Mouse (Mus musculus): ENCODE results near the gene Cant1.

Gene Cant1

DNA sequence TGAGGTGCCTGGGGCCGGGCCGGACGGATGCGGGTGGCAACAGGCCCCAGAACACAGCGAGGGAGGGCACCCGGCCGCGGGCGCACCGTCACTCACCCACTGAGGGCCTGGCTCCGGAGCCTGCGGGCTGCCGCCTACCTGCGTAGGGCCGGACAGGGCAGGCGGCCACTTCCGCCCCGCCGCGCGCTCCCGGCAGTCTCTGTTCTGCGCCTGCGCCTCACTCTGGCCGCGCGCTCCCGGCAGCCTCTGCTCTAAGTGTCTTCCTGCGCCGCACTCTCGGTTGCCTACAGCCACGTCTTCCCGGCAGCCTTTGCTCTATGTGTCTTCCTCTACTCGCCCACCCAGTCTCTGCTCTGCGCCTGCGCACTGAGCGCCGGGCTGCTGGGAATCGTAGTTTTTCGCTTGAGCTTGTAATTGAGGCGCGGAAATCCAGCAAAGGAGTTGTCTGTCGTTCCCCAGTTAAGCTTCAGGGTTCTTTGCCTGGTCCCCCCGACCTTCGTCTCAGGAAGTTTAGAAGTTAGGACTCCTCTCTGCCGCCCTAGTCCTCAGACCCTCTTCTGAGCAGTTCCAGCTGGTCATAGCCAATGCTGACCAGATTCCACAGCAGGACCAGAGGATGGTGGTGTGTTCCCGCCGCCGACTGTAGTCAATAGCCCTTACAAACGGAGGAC lies at the start of gene Cant1:
Gene Cant1 (minus strand): TSS at position 253 of the 671 bp plus-strand sequence.
- Histone ChIP-seq H3K27me3 (ENCODE audit: control insufficient read depth, insufficient read depth, low read length, poor library complexity, severe bottlenecking) (no peaks in the 10 kb centered on the region), H3K36me3 (ENCODE audit: control insufficient read depth, insufficient read depth, low read length, poor library complexity, severe bottlenecking) (peaks cover 4% of the 10 kb centered on the region; the same call in 1 of the 2 replicates)
- peak; percentile 99 for DNase-seq (ENCODE audit: low read depth, low spot score)

DNA sequence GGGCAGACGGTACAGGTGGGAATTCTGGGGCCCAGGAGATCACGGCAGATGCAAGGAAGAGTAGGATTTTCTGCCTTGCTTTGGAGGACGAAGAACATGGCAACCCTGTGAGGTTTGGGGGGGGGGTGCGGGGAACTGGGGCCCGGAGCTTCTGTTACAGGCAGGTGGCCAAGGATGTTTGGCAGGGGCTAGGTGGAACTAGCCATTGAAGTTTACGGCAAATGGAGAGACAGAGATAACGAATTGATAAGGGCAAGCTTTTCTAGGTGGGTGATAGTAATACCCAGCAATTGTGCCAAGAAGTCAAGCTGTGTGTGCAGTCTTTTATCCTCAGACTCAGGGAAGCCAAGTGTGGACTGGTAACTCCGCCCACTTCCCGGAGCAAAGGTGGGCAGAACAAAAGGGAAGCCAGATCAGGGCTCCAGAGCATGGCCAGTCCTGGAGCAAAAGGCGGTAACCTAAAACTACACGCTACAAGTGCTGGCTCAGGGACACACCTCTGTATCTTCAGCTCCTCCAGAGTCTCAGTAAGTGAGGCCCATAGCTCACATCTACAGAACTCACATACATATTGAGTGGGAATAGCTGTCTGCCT lies 48.7 kb upstream of the Cant1 start:
- Histone ChIP-seq H3K27me3 (ENCODE audit: control insufficient read depth, insufficient read depth, low read length, poor library complexity, severe bottlenecking) (no peaks in the 10 kb centered on the region), H3K36me3 (ENCODE audit: control insufficient read depth, insufficient read depth, low read length, poor library complexity, severe bottlenecking) (no peaks in the 10 kb centered on the region)
- no peak for DNase-seq (ENCODE audit: low read depth, low spot score)

- peak; percentile 67 for DNase-seq (ENCODE audit: low read depth, low spot score)
Measured at GRCm38 (mm10) chr11:118460280-118460679, 41.4 kb upstream of the Cant1 start.

GRCm38 (mm10) chr11:118459536-118459935 lies 40.6 kb upstream of the Cant1 start:
- H3K36me3 ChIP-seq (ENCODE audit: control insufficient read depth, insufficient read depth, low read length, poor library complexity, severe bottlenecking) = no peaks in the 10 kb centered on the region
- no peak for DNase-seq (ENCODE audit: low read depth, low spot score)
- H3K27me3 ChIP-seq (ENCODE audit: control insufficient read depth, insufficient read depth, low read length, poor library complexity, severe bottlenecking) = no peaks in the 10 kb centered on the region

More at GRCm38 (mm10) chr11:118460280-118460679, 41.4 kb upstream of the Cant1 start:
- no peaks in the 10 kb centered on the region for H3K27me3 ChIP-seq (ENCODE audit: control insufficient read depth, insufficient read depth, low read length, poor library complexity, severe bottlenecking)
- H3K36me3 ChIP-seq (ENCODE audit: control insufficient read depth, insufficient read depth, low read length, poor library complexity, severe bottlenecking) = no peaks in the 10 kb centered on the region

DNA sequence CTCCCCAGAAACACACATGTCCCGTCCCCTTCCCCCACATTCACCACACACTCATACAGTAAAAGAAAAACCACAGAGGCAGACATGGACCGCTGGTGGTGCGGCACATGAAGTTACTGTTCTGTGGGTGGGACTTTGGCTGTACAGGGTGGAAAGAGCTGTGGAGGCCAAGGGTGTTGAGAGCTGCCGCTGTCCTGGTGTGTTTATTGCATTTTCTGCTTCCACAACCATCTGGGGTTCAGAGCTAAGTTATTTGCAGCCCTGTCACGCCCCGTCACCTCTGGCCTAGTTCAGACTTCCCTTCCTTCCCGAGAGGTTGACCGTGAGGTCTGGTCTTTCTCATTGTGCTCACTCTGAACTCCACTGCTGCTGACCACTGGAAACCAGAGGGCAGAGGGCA lies 40.2 kb upstream of the Cant1 start:
- H3K27me3 ChIP-seq (ENCODE audit: control insufficient read depth, insufficient read depth, low read length, poor library complexity, severe bottlenecking) = no peaks in the 10 kb centered on the region
- DNase-seq (ENCODE audit: low read depth, low spot score) = peak; percentile 32
- H3K36me3 ChIP-seq (ENCODE audit: control insufficient read depth, insufficient read depth, low read length, poor library complexity, severe bottlenecking) = no peaks in the 10 kb centered on the region

- DNase-seq (ENCODE audit: low read depth, low spot score) = peak; percentile 19
- no peaks in the 10 kb centered on the region for H3K36me3 ChIP-seq (ENCODE audit: control insufficient read depth, insufficient read depth, low read length, poor library complexity, severe bottlenecking)
- H3K27me3 ChIP-seq (ENCODE audit: control insufficient read depth, insufficient read depth, low read length, poor library complexity, severe bottlenecking) = no peaks in the 10 kb centered on the region
Measured at GRCm38 (mm10) chr11:118456937-118457336, 38.1 kb upstream of the Cant1 start.

GRCm38 (mm10) chr11:118455788-118456187 lies 36.9 kb upstream of the Cant1 start:
- no peak for DNase-seq (ENCODE audit: low read depth, low spot score)
- Histone ChIP-seq H3K27me3 (ENCODE audit: control insufficient read depth, insufficient read depth, low read length, poor library complexity, severe bottlenecking) (no peaks in the 10 kb centered on the region), H3K36me3 (ENCODE audit: control insufficient read depth, insufficient read depth, low read length, poor library complexity, severe bottlenecking) (no peaks in the 10 kb centered on the region)

- no peaks in the 10 kb centered on the region for H3K36me3 ChIP-seq (ENCODE audit: control insufficient read depth, insufficient read depth, low read length, poor library complexity, severe bottlenecking)
- no peaks in the 10 kb centered on the region for H3K27me3 ChIP-seq (ENCODE audit: control insufficient read depth, insufficient read depth, low read length, poor library complexity, severe bottlenecking)
Measured at GRCm38 (mm10) chr11:118453886-118454671, 35.2 kb upstream of the Cant1 start.

DNA sequence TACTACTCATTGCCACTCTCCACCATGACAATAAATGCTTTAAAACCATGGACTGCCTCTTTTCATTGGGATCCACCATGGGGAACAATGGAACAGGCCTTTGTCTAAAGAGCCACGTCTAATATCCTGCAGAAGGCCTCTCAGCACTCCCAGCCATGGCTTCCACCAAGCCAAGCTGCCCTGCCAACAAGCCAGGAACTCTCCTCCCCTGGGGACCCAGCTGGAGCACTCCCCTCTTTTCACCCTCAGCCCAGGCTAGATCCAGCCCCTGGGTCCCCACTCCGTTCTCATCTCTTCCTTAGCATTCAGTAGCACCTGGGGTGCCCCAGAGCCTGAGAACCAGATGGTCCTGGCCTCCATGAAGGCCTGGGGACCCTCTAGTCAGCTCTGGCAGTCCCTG lies 34.1 kb upstream of the Cant1 start:
- Histone ChIP-seq H3K36me3 (ENCODE audit: control insufficient read depth, insufficient read depth, low read length, poor library complexity, severe bottlenecking) (no peaks in the 10 kb centered on the region), H3K27me3 (ENCODE audit: control insufficient read depth, insufficient read depth, low read length, poor library complexity, severe bottlenecking) (no peaks in the 10 kb centered on the region)
- no peak for DNase-seq (ENCODE audit: low read depth, low spot score)

More at GRCm38 (mm10) chr11:118453886-118454671, 35.2 kb upstream of the Cant1 start:
- DNase-seq (ENCODE audit: low read depth, low spot score) = no peak

GRCm38 (mm10) chr11:118451211-118451610 lies 32.3 kb upstream of the Cant1 start:
- no peak for DNase-seq (ENCODE audit: low read depth, low spot score)
- no peaks in the 10 kb centered on the region for H3K36me3 ChIP-seq (ENCODE audit: control insufficient read depth, insufficient read depth, low read length, poor library complexity, severe bottlenecking)
- H3K27me3 ChIP-seq (ENCODE audit: control insufficient read depth, insufficient read depth, low read length, poor library complexity, severe bottlenecking) = no peaks in the 10 kb centered on the region

GRCm38 (mm10) chr11:118448385-118448784 lies 29.5 kb upstream of the Cant1 start:
- no peak for DNase-seq (ENCODE audit: low read depth, low spot score)
- Histone ChIP-seq H3K27me3 (ENCODE audit: control insufficient read depth, insufficient read depth, low read length, poor library complexity, severe bottlenecking) (no peaks in the 10 kb centered on the region), H3K36me3 (ENCODE audit: control insufficient read depth, insufficient read depth, low read length, poor library complexity, severe bottlenecking) (no peaks in the 10 kb centered on the region)

DNA sequence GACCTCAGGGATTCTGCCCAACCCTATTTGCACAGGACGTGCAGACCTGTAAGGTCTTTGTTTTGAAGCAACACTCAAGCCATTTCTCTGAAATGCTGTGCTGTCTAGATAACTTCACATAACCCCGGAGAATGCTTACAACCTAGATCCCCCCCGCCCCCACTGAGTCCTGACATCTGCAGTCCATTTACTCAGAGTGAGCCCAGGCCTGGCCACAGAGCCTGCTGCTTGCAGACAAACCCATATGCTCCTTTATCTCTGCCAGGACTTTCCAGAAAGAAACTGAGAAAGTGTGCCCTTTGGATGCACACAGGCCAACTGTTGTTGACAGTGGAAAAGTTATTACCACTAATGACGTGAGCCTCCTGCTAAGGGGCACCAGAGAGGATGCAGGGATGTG lies 28.5 kb upstream of the Cant1 start:
- no peaks in the 10 kb centered on the region for H3K27me3 ChIP-seq (ENCODE audit: control insufficient read depth, insufficient read depth, low read length, poor library complexity, severe bottlenecking)
- DNase-seq (ENCODE audit: low read depth, low spot score) = no peak

DNA sequence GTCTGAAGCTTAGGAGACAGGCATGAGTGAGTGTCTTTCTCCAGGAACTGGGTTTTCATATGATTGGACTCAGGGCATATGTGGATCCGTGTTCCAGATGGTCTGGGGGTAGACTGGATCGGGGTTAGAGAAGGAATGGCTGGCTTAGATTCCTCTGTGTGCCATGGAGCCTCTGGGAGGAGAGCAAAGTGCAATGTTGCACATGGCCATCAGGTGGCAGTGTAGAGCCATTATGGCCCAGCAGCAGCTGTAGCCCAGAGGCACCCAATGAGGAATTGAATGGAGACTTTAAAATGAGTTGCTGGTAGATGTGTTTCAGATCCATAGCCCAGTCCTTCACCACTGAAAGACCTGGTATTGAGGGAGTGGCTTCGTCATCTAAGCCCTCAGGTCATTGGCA lies 27.0 kb upstream of the Cant1 start:
- DNase-seq (ENCODE audit: low read depth, low spot score) = peak; percentile 83
- Histone ChIP-seq H3K36me3 (ENCODE audit: control insufficient read depth, insufficient read depth, low read length, poor library complexity, severe bottlenecking) (no peaks in the 10 kb centered on the region), H3K27me3 (ENCODE audit: control insufficient read depth, insufficient read depth, low read length, poor library complexity, severe bottlenecking) (no peaks in the 10 kb centered on the region)

More for the DNA sequence above, 28.5 kb upstream of the Cant1 start:
- H3K36me3 ChIP-seq (ENCODE audit: control insufficient read depth, insufficient read depth, low read length, poor library complexity, severe bottlenecking) = no peaks in the 10 kb centered on the region

DNA sequence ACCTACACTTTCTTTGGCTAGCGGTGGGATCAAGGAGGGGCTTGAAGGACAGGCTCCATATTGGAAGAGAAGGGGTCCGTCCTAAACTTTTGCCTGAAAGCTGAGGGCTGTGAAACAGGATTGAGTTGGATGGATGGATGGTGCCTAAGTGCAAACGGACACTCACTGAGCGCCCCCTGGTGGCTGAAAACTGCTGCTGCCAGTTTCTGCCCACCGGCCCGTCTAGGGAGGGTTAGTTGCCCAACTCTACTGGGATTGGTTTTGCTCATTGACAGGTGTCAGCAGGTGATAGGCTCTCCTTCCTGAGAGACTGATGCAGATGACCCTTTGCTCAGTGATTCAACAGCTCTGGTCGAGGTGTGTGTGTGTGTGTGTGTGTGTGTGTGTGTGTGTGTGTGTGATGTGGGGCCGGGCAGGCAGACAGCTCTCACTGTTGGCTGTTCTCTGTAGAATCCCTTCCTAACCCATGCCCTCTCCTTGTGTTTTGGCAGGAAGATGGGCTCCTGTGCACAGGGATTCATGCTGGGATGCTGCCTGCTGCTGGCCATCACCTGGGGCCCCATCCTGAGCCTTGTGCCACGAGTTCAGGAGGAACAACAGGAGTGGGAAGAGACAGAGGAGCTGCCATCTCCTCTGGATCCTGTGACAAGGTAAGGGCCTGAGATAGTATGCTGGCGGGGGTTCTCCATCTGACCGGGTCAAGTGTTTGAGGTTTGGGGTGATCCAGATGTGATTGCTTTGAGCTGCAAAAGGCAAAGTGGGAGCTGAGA lies 24.5 kb upstream of the Cant1 start:
- DNase-seq (ENCODE audit: low read depth, low spot score) = peak; percentile 69
- H3K27me3 ChIP-seq (ENCODE audit: control insufficient read depth, insufficient read depth, low read length, poor library complexity, severe bottlenecking) = no peaks in the 10 kb centered on the region
- no peaks in the 10 kb centered on the region for H3K36me3 ChIP-seq (ENCODE audit: control insufficient read depth, insufficient read depth, low read length, poor library complexity, severe bottlenecking)
